Mouse (Mus musculus) hindbrain, embryonic 12.5 days (tissue): ENCODE results near the gene Nipa2. TPM values are rescaled to one million over a fixed set of nuclear protein-coding genes. Genes with fewer than 3 reads are reported as not detected.
A peak's percentile ranks its signal among the peaks of the same experiment; 100 is the strongest.

ENCODE experiments used
- ATAC-seq: fragments of 200-750 bp; cut with Nextera tagmentation; 2 replicates; pipeline ENCODE4 v1.8.0; 2017; ENCODE audit warnings: moderate TSS enrichment; ENCODE audit not compliant: low FRiP score
- H3K27ac ChIP-seq: fragments of 300-500 bp; sonication (generic); 2 replicates; pipeline ENCODE4 v1.5.1; 2016; ENCODE audit warnings: mild to moderate bottlenecking
- H3K27me3 ChIP-seq: fragments of 300-500 bp; sonication (generic); 2 replicates; pipeline ENCODE4 v1.6.1; 2016; ENCODE audit warnings: mild to moderate bottlenecking
- H3K36me3 ChIP-seq: fragments of 300-500 bp; sonication (generic); 2 replicates; pipeline ENCODE4 v1.6.1; 2016; ENCODE audit warnings: mild to moderate bottlenecking
- H3K4me1 ChIP-seq: fragments of 300-500 bp; sonication (generic); 2 replicates; pipeline ENCODE4 v1.6.1; 2016
- H3K4me2 ChIP-seq: fragments of 300-500 bp; sonication (generic); replicated peaks from 2 replicates; pipeline ENCODE4 v1.6.1; 2016; ENCODE audit warnings: mild to moderate bottlenecking
- H3K4me3 ChIP-seq: fragments of 300-500 bp; sonication (generic); 2 replicates; pipeline ENCODE4 v1.5.1; 2016; ENCODE audit warnings: mild to moderate bottlenecking
- H3K9ac ChIP-seq: fragments of 300-500 bp; sonication (generic); 2 replicates; pipeline ENCODE4 v1.6.1; 2016; ENCODE audit warnings: mild to moderate bottlenecking, moderate library complexity
- H3K9me3 ChIP-seq: fragments of 300-500 bp; sonication (generic); replicated peaks from 2 replicates; pipeline ENCODE4 v1.6.1; 2016; ENCODE audit warnings: mild to moderate bottlenecking
- WGBS: fragments of 180-500 bp; shearing (Covaris S2); methylation state at CpG from one replicate; pipeline ENCODE4 v1.1.7; 2016; 5-methylcytosine and 5-hydroxymethylcytosine counted together
- polyA plus RNA-seq: library from polyadenylated mRNA; unstranded; fragments of >200 nt; fragmentation: Nextera tagmentation; extraction: Ambion mirVana; gene quantifications from 2 replicates; pipeline ENCODE4 v1.2.1, GENCODE M21; 2016

Gene Nipa2
- polyA plus RNA-seq, 1 experiment from 2014 or later: 47.0 TPM

DNA sequence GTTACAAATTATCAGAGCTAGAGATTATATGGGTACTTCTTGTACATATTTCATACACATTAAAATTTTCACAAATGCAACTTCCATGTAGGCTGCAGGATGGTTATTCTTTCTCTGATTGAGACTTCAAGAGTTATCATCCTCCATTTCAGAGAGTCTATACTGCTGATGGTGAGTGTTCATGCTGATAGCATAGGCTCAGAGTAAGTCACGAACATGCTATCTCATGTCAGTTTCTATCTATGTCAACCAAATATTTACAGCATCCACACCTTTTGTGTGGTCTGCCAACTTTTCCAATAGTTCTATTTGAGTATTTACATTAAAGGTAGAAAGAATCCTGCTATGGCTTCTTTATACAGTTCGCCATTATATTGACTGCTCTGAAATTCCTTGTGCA is 19.2 kb upstream of the Nipa2 start:
- H3K9ac ChIP-seq: no peak overlapping the region
- peaks cover 26% of the 10 kb centered on the region for H3K36me3 ChIP-seq
- WGBS: 95% methylated on average over 2 of the region's 2 CpGs
- no peak overlapping the region for H3K4me3 ChIP-seq
- no peak overlapping the region for H3K27ac ChIP-seq
- H3K27me3 ChIP-seq: no peaks in the 10 kb centered on the region
- ATAC-seq: no peak
- H3K9me3 ChIP-seq: no peaks in the 10 kb centered on the region
- no peaks in the 10 kb centered on the region for H3K4me1 ChIP-seq
- H3K4me2 ChIP-seq: no peak overlapping the region

DNA sequence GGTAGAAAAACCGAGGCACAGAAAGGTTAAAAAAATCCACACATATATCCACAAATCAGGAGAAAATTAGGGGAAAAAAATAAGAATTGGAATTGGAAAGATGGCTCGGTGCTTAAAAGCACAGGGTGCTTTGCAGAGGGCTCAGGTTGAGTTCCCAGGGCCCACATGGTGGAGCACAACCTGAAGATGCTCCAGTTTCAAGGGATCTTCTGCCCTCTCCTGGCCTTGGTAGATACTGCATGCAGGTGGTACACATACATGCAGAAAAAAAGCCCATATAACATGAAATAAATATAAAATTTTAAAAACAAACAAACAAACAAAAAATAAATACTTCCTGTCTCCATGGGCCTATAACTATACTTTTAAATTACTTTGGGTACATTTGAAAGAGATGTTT is 12.2 kb upstream of the Nipa2 start:
- H3K9me3 ChIP-seq: no peaks in the 10 kb centered on the region
- H3K4me2 ChIP-seq: no peak overlapping the region
- no peaks in the 10 kb centered on the region for H3K27me3 ChIP-seq
- WGBS: 88% methylated on average over 2 of the region's 2 CpGs
- no peak overlapping the region for H3K27ac ChIP-seq
- H3K4me1 ChIP-seq: no peaks in the 10 kb centered on the region
- no peak overlapping the region for H3K9ac ChIP-seq
- no peak for ATAC-seq
- peaks cover 6% of the 10 kb centered on the region for H3K36me3 ChIP-seq
- no peak overlapping the region for H3K4me3 ChIP-seq

DNA sequence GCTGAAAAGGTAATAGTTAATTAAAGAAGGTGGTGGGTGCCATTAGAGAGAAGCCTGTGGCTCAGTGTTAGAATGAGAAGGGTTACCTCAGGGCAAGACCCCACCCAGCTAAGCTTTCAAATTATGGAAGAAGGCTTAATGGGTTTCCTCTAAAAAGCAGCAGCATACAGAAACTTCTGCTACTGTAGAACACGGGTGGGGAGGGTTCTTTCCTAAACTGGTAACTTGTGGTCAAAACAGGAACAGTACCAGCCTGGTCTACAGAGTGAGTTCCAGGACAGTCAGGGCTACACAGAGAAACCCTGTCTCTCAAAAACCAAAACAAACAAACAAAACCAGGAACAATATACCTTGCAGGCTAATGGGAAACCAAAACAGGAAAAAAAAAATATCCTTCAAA is 7.1 kb upstream of the Nipa2 start:
- no peak overlapping the region for H3K27ac ChIP-seq
- no peaks in the 10 kb centered on the region for H3K27me3 ChIP-seq
- ATAC-seq: no peak
- H3K9me3 ChIP-seq: no peaks in the 10 kb centered on the region
- peaks cover 3% of the 10 kb centered on the region; the same call in 1 of the 2 replicates for H3K4me1 ChIP-seq
- no peaks in the 10 kb centered on the region for H3K36me3 ChIP-seq
- no peak overlapping the region for H3K4me3 ChIP-seq
- WGBS: 86% methylated on average over 1 of the region's 1 CpGs
- H3K9ac ChIP-seq: no peak overlapping the region
- no peak overlapping the region for H3K4me2 ChIP-seq

DNA sequence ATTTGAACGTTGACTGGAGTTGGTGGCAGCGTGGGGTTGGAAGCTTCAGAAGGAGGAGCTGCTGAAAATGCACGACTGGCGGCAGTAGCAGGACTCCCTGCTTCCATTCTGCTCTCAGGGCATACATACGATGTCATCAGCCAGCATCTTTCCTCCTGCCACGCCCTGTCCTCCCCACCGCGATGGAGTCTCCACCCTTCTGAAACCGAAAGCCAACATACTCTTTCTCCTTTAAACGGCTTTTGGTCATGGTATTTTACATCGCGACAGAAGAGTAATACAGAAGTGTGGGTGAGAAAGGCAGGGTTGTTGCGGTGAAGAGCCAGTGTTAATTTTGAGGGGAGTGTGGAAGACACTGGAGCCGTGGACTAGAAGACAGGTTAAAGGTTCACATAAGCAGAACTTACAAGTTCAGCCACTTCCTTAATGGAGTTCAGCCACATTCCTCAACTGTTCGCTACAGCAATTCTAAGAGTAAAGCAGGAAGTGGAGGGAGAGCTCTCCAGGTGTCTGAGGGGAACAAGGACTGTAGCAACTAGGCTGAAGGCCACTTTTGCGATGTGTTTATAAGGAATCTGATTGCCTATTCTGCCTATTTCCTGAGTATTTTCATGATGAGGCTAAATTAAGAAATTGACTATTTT is 6.1 kb upstream of the Nipa2 start:
- Histone ChIP-seq H3K4me3 (no peak overlapping the region), H3K4me2 (peak overlapping the region; percentile 27), H3K9ac (no peak overlapping the region), H3K4me1 (peaks cover 3% of the 10 kb centered on the region), H3K36me3 (no peaks in the 10 kb centered on the region), H3K27ac (no peak overlapping the region), H3K9me3 (no peaks in the 10 kb centered on the region), H3K27me3 (no peaks in the 10 kb centered on the region)
- WGBS: 40% methylated on average over 16 of the region's 16 CpGs
- no peak for ATAC-seq

DNA sequence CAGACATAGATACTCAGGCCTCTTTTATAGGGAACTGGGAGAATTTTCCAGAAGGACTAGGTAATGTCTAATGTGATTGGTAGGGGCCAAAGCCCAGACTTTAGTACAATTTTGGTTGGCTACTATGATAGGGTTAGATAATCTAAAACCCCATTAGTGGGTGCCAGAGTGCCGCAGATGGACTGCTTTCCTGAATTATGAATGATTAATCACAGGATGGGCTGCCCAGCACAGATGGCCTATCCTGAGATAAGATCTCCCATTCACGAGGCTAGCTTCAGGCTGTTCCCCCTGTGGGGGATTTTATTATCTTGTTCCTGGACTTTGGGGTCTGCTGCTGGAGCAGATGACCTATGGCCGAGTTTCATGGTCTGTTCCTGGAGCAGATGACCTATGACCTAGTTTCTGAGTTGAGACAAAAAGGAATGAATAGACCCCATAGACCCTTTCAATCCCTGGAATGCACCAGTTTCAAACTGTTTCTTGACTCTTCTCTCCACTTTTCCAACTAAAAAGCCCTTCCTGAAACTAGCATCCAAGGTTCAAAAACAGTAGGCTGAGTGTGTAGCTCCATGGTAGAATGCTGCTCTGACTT is 4.7 kb upstream of the Nipa2 start:
- no peak for ATAC-seq
- H3K4me3 ChIP-seq: no peak overlapping the region
- no peaks in the 10 kb centered on the region for H3K9me3 ChIP-seq
- no peaks in the 10 kb centered on the region for H3K36me3 ChIP-seq
- H3K27ac ChIP-seq: no peak overlapping the region
- H3K4me2 ChIP-seq: no peak overlapping the region
- H3K9ac ChIP-seq: no peak overlapping the region
- H3K27me3 ChIP-seq: no peaks in the 10 kb centered on the region
- H3K4me1 ChIP-seq: peaks cover 10% of the 10 kb centered on the region
- 21% methylated on average over 3 of the region's 3 CpGs for WGBS

DNA sequence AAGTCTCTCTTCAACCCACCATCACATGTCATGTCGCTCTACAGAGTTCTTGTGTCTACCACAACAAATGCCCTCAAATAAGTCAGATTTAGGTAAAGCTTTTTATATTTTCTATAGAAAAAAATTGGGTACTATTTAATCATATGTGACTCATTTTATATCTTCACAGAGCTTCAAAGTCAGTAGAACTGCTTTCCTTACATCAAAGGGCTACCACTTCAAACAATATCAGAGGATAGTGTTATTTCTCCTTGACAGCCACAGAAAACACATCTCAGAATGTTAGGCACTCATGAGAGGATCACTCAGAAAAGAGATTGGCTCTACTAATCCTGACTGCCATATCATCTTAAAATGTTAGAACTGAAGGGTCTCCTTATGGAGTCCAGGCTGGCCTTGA is 1.8 kb downstream of the Nipa2 start:
- no peak overlapping the region for H3K4me3 ChIP-seq
- ATAC-seq: no peak
- no peak overlapping the region for H3K4me2 ChIP-seq
- peaks cover 13% of the 10 kb centered on the region for H3K4me1 ChIP-seq
- no peaks in the 10 kb centered on the region for H3K36me3 ChIP-seq
- H3K27ac ChIP-seq: no peak overlapping the region
- H3K9me3 ChIP-seq: no peaks in the 10 kb centered on the region
- 94% methylated on average over 1 of the region's 1 CpGs for WGBS
- no peak overlapping the region for H3K9ac ChIP-seq
- H3K27me3 ChIP-seq: no peaks in the 10 kb centered on the region

DNA sequence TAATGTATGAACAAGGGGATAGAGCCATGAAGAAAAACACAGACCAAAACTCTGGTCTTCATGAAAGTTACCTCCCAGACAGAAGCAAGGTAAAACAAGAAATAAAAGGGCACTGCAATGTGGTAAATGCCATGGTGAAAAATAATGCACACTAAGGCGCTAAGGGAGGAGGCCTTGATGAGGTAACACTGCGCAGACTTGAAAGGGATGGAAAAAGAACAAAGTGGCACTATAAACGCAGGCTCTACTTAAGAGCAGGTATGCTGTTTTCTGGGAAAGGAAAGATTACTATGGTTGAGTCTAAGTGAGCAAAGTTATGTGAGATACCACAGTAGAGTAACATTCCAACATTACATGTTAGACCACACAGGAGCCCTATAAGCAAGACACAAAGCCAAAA is 2.5 kb downstream of the Nipa2 start:
- H3K27me3 ChIP-seq: no peaks in the 10 kb centered on the region
- 0 out of 2 replicates have a peak, but pooled peaks cover 3% of the 10 kb centered on the region for H3K36me3 ChIP-seq
- no peak overlapping the region for H3K9ac ChIP-seq
- no peak overlapping the region for H3K4me3 ChIP-seq
- WGBS: 96% methylated on average over 3 of the region's 3 CpGs
- H3K4me2 ChIP-seq: no peak overlapping the region
- H3K27ac ChIP-seq: no peak overlapping the region
- no peak for ATAC-seq
- H3K9me3 ChIP-seq: no peaks in the 10 kb centered on the region
- H3K4me1 ChIP-seq: peaks cover 13% of the 10 kb centered on the region

DNA sequence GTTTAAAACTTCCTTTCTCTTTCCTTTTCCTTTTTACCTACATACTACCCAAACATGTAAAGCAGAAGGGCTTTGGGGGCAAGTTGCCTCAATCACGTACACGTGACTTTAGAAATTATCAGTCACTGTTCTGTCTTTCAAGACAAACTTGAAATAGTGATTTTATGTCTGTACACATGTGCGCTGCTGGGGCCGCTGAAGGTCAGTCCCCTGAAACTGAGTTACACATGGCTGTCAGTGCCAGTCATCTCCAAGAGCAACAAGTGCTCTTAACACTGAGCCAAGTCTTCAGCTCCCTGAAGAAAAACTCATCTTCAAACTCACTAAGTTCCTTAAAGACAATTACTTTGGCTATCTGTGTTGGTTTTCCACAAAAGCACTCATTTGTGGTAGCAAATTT is 4.4 kb downstream of the Nipa2 start:
- Histone ChIP-seq H3K27ac (no peak overlapping the region), H3K4me1 (peaks cover 8% of the 10 kb centered on the region), H3K4me2 (no peak overlapping the region), H3K4me3 (no peak overlapping the region), H3K9me3 (no peaks in the 10 kb centered on the region), H3K27me3 (no peaks in the 10 kb centered on the region), H3K36me3 (peaks cover 10% of the 10 kb centered on the region; the same call in 1 of the 2 replicates), H3K9ac (no peak overlapping the region)
- ATAC-seq: no peak
- WGBS: 95% methylated on average over 4 of the region's 4 CpGs

DNA sequence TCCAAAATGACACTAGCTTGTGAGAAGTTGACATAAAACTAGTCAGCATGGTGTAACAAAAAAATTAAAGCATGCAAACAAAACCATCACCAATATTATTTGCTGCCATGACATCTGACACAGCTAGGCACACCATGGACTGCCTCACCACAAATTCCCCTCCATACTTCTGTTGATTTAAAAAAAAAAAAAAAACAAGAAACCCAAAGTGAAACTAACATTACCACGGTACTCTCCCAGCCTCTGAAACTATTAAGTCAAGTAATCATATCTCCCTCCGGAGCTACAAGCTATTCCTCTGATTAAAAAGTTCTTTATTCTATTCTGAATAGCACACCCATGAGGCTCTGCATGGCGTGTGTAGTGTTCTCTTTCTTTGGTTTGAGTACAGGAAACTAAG is 5.1 kb downstream of the Nipa2 start:
- Histone ChIP-seq H3K36me3 (peaks cover 10% of the 10 kb centered on the region; the same call in 1 of the 2 replicates), H3K27me3 (no peaks in the 10 kb centered on the region), H3K4me1 (peaks cover 6% of the 10 kb centered on the region; the same call in 1 of the 2 replicates), H3K4me2 (no peak overlapping the region), H3K9me3 (no peaks in the 10 kb centered on the region), H3K4me3 (no peak overlapping the region), H3K27ac (no peak overlapping the region), H3K9ac (no peak overlapping the region)
- 96% methylated on average over 3 of the region's 3 CpGs for WGBS
- ATAC-seq: no peak

DNA sequence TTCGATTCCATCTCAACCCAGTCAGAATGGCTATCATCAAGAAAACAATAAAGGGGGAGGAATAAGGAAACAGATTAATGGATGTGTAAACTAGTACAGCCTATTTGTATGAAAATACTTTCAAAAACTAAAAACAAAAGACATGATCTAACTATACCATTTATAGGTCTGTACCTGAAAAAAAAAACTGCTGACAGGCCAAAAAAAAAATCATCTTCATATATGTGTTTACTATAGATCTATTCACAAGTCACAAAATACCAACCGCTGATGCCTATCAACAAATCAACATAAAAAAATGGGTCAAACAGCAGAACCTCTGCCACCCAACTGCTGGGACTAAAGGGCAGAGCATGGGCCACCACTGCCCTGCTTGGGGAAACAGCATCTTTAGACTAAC is 6.2 kb downstream of the Nipa2 start:
- H3K27ac ChIP-seq: no peak overlapping the region
- H3K4me1 ChIP-seq: peaks cover 5% of the 10 kb centered on the region; the same call in 1 of the 2 replicates
- no peak overlapping the region for H3K4me2 ChIP-seq
- H3K36me3 ChIP-seq: peaks cover 10% of the 10 kb centered on the region; the same call in 1 of the 2 replicates
- no peaks in the 10 kb centered on the region for H3K9me3 ChIP-seq
- H3K4me3 ChIP-seq: no peak overlapping the region
- no peak overlapping the region for H3K9ac ChIP-seq
- no peak for ATAC-seq
- 95% methylated on average over 2 of the region's 2 CpGs for WGBS
- no peaks in the 10 kb centered on the region for H3K27me3 ChIP-seq

DNA sequence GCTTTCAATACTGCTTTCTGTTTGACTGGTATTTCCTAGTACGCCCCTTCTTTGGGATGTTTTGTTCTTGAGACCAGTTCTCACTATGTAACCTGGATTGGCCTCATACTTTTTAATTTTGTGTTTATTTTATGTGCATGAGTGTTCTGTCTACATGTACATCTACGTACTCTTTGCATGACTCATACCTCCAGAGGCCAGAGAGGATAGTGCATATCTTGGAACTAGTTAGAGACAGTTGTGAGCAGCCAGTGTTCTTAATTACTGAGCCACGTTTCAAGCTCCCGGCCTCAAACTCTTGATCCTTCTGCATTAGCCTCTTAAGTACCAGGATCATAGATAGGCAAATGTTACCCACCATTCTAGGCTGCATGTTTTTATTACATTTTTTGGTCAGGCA is 23.9 kb downstream of the Nipa2 start:
- no peak overlapping the region for H3K4me3 ChIP-seq
- H3K4me1 ChIP-seq: no peaks in the 10 kb centered on the region
- no peaks in the 10 kb centered on the region for H3K36me3 ChIP-seq
- no peaks in the 10 kb centered on the region for H3K27me3 ChIP-seq
- H3K9me3 ChIP-seq: no peaks in the 10 kb centered on the region
- H3K4me2 ChIP-seq: no peak overlapping the region
- WGBS: 94% methylated on average over 4 of the region's 4 CpGs
- H3K9ac ChIP-seq: no peak overlapping the region
- H3K27ac ChIP-seq: no peak overlapping the region
- ATAC-seq: no peak

DNA sequence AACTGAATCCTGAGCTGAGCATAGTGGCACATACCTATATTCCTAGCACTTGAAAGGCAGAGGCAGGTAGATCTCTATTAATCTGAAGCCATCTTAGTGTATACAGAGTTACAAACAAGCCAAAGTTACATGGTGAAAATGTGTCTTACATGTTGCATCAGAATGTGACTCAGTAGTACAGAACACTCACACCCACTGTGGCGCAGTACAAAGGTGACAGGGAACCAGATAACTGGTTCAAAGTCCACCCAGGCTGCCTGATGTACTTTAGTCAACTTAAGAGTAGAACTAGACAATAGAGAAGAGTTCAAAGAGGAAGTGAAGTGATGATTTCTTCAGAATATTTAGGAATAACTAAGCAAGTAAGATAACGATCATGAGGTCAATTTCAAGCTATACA is 27.3 kb downstream of the Nipa2 start:
- Histone ChIP-seq H3K4me3 (no peak overlapping the region), H3K27me3 (no peaks in the 10 kb centered on the region), H3K9me3 (no peaks in the 10 kb centered on the region), H3K9ac (no peak overlapping the region), H3K27ac (no peak overlapping the region), H3K36me3 (peaks cover 11% of the 10 kb centered on the region), H3K4me1 (no peaks in the 10 kb centered on the region), H3K4me2 (no peak overlapping the region)
- ATAC-seq: no peak
- 96% methylated on average over 2 of the region's 2 CpGs for WGBS

DNA sequence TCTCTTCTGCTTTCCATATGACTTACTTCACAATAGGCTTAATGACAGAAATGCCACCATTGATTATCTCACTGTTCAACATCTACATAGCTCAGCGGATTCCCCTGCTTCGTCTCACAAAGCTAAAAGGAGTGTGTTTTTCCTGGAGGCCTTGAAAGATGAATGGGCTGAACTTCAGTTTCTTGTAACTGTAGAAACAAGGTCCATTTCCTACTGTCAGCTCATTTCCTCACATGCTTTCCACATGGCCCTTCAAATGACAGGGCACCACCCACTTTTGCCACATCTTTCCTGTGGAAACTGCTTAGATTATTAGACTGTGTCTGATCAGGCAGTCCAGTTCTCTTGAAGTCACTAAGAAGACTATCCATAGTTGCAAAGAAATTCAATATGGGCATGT is 33.6 kb downstream of the Nipa2 start:
- H3K9me3 ChIP-seq: no peaks in the 10 kb centered on the region
- 87% methylated on average over 2 of the region's 2 CpGs for WGBS
- no peak overlapping the region for H3K9ac ChIP-seq
- ATAC-seq: no peak
- H3K4me1 ChIP-seq: no peaks in the 10 kb centered on the region
- no peak overlapping the region for H3K4me3 ChIP-seq
- no peak overlapping the region for H3K4me2 ChIP-seq
- no peak overlapping the region for H3K27ac ChIP-seq
- peaks cover 46% of the 10 kb centered on the region for H3K36me3 ChIP-seq
- H3K27me3 ChIP-seq: no peaks in the 10 kb centered on the region
